8 mouse cellular contexts compared by ENCODE assay signal in the genomic region with DNA sequence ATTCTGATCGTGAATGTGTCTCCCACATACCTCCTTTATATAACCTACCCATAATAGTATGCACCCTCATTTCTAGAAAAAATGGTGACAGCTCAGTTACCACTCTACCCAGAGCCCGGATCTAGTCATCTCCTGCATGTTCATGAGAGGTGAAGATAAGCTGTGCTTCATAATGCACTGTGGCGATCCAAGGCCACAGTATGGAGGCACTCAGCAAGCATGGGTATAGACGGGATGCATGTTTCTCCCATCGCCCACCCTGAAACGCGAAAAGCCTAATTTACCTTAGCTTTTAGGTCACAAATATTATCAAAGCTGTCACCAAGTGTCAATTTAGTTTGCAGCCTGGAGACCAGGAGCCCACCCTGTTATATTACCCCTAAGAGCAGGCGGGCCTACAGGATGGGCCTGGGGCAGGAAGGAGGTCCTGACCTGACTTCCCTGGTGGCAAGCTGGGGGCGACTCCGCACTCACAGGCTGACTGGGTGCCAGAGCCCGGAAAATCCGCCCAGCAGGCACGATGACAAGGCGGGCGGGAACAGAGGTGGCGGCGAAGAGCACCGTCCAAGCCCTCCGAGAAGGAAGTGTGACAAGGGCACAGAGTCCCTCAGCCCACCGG. TPM values are rescaled to one million over a fixed set of nuclear protein-coding genes. Genes with fewer than 3 reads are reported as not detected.
DNase-seq lines count a peak whose midpoint lies in the region; ATAC-seq and TF ChIP-seq lines count a peak whose summit lies in the region.

No protein-coding gene starts in this region.

- no peaks in the 10 kb centered on the region for H3K27me3 ChIP-seq in heart, adult 2 months (ENCODE audit: control insufficient read depth, insufficient read depth, low read length)
- no peaks in the 10 kb centered on the region for H3K27me3 ChIP-seq in liver, adult 2 months (ENCODE audit: control insufficient read depth, insufficient read depth, low read length)

- no peak for TF ChIP-seq CTCF in heart, adult 2 months (IDR thresholded peaks at IDR 0.05)
- no peak for TF ChIP-seq CTCF in liver, adult 2 months (IDR thresholded peaks at IDR 0.05; ENCODE audit: low read depth, low read length)

- peak overlapping the region; percentile 98 for H3K4me3 ChIP-seq in heart, adult 2 months
- peak overlapping the region; percentile 92 for H3K4me3 ChIP-seq in brown adipose tissue, adult 24 weeks (ENCODE audit: insufficient read depth, low read depth, low read length)
- peak overlapping the region; percentile 89 for H3K4me3 ChIP-seq in liver, adult 2 months (ENCODE audit: insufficient read depth, low read depth, low read length)

- TF ChIP-seq POLR2A in heart, adult 2 months (IDR thresholded peaks at IDR 0.05; ENCODE audit: insufficient read depth, low read depth, low read length), result no peak
- no peak for TF ChIP-seq POLR2A in liver, adult 2 months (IDR thresholded peaks at IDR 0.05; ENCODE audit: extremely low read depth, insufficient read depth, low read length)

- TF ChIP-seq EP300 in heart, adult 2 months (IDR thresholded peaks at IDR 0.05; ENCODE audit: insufficient read depth, low read depth, low read length), result no peak

- peak; percentile 73 to 79 for ATAC-seq in hematopoietic stem cell, adult 5-6 weeks (replicated peaks in 1 of 2; ENCODE audit: insufficient read depth in 1 of 2, low FRiP score in 2 of 2, low TSS enrichment in 1 of 2, low read depth in 1 of 2, poor library complexity in 2 of 2, severe bottlenecking in 2 of 2)

- intact Hi-C loops in heart, adult 2 months (cut with DNase I), result loop anchor here (1.0 kb wide), 1 partner anchor 490 kb away; a partner anchor contains a TSS

- peaks cover 3% of the 10 kb centered on the region for H3K4me1 ChIP-seq in heart, adult 2 months (ENCODE audit: control insufficient read depth, insufficient read depth, low read length)
- 0 out of 2 replicates have a peak, but pooled peaks cover 3% of the 10 kb centered on the region for H3K4me1 ChIP-seq in brown adipose tissue, adult 24 weeks (ENCODE audit: control insufficient read depth, insufficient read depth, insufficient read length, low read length)
- H3K4me1 ChIP-seq in liver, adult 2 months (ENCODE audit: control insufficient read depth, insufficient read depth, low read length), result peaks cover 2% of the 10 kb centered on the region; the same call in 1 of the 2 replicates

- WGBS in heart, adult 2 months, result under 1% methylated on average over 20 of the region's 20 CpGs
- WGBS in liver, adult 2 months, result 2% methylated on average over 20 of the region's 20 CpGs

- H3K36me3 ChIP-seq in heart, adult 2 months (ENCODE audit: control insufficient read depth, insufficient read depth, low read length), result no peaks in the 10 kb centered on the region; the same call in 1 of the 2 replicates
- no peaks in the 10 kb centered on the region for H3K36me3 ChIP-seq in liver, adult 2 months (ENCODE audit: control insufficient read depth, insufficient read depth, low read length)

- DNase-seq in heart, adult 2 months, result no peak
- no peak for DNase-seq in heart, adult 9 months (ENCODE audit: low spot score in 2 of 2)
- peak; percentile 87 for DNase-seq in 416B (ENCODE audit: low read depth)
- DNase-seq in liver, adult 2 months (ENCODE audit: extremely low read depth, low read depth, low spot score), result peak; percentile 53
- DNase-seq in right cerebral cortex, adult 2 months (ENCODE audit: low spot score in 2 of 2), result peak; percentile 55 to 70
- DNase-seq in adrenal gland, adult 8-10 months, result no peak

- H3K27ac ChIP-seq in heart, adult 2 months, result peak overlapping the region; percentile 98
- H3K27ac ChIP-seq in brown adipose tissue, adult 24 weeks (replicated peaks; ENCODE audit: low read depth, low read length), result peak overlapping the region; percentile 89
- peak overlapping the region; percentile 80 for H3K27ac ChIP-seq in liver, adult 2 months (replicated peaks; ENCODE audit: insufficient read depth, low read depth, low read length)

- H3K79me2 ChIP-seq in heart, adult 2 months (replicated peaks; ENCODE audit: control insufficient read depth, insufficient read depth, low read length), result 0 out of 2 replicates have a peak, but pooled peaks cover 4% of the 10 kb centered on the region
- peaks cover 8% of the 10 kb centered on the region; the same call in 1 of the 2 replicates for H3K79me2 ChIP-seq in liver, adult 2 months (ENCODE audit: control insufficient read depth, insufficient read depth, low read length)

- H3K9ac ChIP-seq in heart, adult 2 months (ENCODE audit: low read depth, low read length), result peak overlapping the region; percentile 89
- peak overlapping the region; percentile 93 for H3K9ac ChIP-seq in liver, adult 2 months (ENCODE audit: low read depth, low read length)

RNA-seq across cellular contexts. Expression of a gene that starts 0.5 kb away (rescaled TPM):
- total RNA-seq in heart, adult 2 months (2021), result 10 to 100 TPM; 18.8 to 21.2 TPM
- 5.3 and 10.7 TPM in 2 replicates for polyA plus RNA-seq in heart, adult 2 months (2012; rRNA removed)
- polyA plus RNA-seq in brown adipose tissue, adult 24 weeks (2012; ENCODE audit: insufficient read depth, insufficient read length, missing spikeins), result 7.2 and 9.4 TPM in 2 replicates
- total RNA-seq in hematopoietic stem cell, adult 5-6 weeks (2017), result 94.7 and 97.2 TPM in 2 replicates
- total RNA-seq in liver, adult 2 months (2014; rRNA removed), result 4.6 and 5.7 TPM in 2 replicates
- 1.4 and 1.5 TPM in 2 replicates for polyA plus RNA-seq in liver, adult 2 months (2012; rRNA removed)
- total RNA-seq in adrenal gland, adult 8-10 months (2022), result 10 to 100 TPM in 1 of 4 experiments, 1 to 10 TPM in 3; 7.5 to 10.6 (median 8.9) TPM

Comparison
In these comparisons a context has a peak if more than half of its experiments do, and no peak if none do; other contexts are left out.
1. DNase-seq: peak in 416B (single experiment), liver, adult 2 months (single experiment) and right cerebral cortex, adult 2 months (2 of 2); none in heart, adult 2 months (0 of 2), heart, adult 9 months (0 of 2) and adrenal gland, adult 8-10 months (single experiment).
2. Peak in every context shown above with its lines, with median percentiles within 50 percentile points of each other: H3K27ac ChIP-seq and H3K4me3 ChIP-seq.